Mouse (Mus musculus) left cerebral cortex, adult 6 months (tissue): ENCODE results near the gene Man2a2. TPM values are rescaled to one million over a fixed set of nuclear protein-coding genes. Genes with fewer than 3 reads are reported as not detected.

Experiments used
- long read RNA-seq, 2 experiments: library from polyadenylated mRNA; unstranded; transcript quantifications; one replicate each; pipeline ENCODE4 v2.0.0; 2019 to 2020
- polyA plus RNA-seq: library from polyadenylated mRNA; unstranded; fragments of <200 nt; fragmentation: Nextera tagmentation; gene quantifications from 2 replicates; pipeline ENCODE4 v1.2.3, GENCODE M21; 2021

Gene Man2a2
- 12.0 and 14.3 TPM in 2 replicates for polyA plus RNA-seq
- long read RNA-seq, experiment 1, full-length matches to known transcripts: 5 of 104 reads
- long read RNA-seq, experiment 1, partial matches to known transcripts: 56 of 104 reads
- long read RNA-seq, experiment 1, other reads (novel, unspliced or antisense): 43 of 104 reads
- long read RNA-seq, experiment 2, partial matches to known transcripts: 11 of 35 reads
- long read RNA-seq, experiment 2, other reads (novel, unspliced or antisense): 24 of 35 reads

DNA sequence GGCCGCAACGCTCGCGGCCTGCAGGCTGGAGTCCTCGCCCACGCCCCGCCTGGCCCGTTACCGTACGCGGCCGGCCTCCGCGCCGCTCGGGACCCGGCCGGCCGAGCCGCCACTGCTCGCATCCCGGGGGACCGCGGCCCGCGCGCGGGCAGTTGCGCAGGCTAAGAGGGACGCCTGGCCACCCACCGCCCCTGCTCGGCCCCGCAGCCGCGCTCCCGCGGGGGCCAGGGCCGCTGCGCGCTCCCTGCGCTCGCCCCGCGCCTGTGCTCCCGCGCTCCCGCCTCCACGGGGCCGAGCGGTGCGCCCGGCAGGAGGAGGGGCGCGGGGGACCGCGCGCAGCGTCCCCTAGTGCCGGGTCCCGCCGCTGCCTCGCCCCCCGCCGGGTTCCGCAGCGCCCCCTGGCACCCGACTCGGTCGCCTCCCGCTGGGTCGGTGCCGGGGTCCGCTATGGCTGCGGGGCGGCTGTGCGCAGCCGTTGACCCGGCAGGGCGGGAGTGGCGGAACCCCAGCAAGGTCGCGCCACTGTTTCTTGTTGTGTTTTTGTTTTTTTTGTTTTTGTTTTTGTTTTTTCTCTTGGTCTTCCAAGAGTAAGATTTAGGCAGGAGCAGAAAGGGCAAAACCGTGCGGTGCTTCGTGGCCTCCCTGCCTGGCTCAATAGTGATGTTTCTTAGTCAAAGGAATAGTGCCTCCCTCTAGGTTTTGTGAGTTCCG lies at the start of gene Man2a2:
Gene Man2a2, minus strand, starts transcription at position 335 of the 711 bp plus-strand sequence.

DNA sequence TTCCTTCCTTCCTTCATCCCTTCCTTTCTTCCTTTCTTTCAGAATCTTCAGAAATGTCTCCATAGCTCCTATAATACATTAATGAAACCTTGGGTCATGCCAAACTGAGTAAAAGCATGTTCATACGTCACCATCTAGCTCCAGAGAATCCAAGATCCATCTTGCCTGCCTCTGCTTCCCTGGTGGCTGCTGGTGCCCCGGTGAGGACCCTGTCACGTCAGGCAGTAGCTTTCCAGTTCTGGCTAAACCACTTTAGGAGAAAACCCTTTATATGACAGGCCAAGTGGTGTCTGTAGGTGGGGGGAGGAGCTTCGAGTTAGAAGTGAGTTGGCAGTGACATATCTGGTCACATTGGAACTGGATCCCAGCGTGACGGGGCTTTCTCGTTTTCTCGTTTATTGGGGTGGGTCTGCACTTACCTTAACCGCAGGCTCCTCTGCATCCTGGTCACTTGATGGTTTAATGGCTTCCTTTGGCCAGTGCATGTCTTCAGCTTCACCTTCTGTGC lies 34.1 kb upstream of the Man2a2 start, which contains the start of gene Furin:
Gene Furin, minus strand, starts transcription at position 249 of the 508 bp plus-strand sequence.

DNA sequence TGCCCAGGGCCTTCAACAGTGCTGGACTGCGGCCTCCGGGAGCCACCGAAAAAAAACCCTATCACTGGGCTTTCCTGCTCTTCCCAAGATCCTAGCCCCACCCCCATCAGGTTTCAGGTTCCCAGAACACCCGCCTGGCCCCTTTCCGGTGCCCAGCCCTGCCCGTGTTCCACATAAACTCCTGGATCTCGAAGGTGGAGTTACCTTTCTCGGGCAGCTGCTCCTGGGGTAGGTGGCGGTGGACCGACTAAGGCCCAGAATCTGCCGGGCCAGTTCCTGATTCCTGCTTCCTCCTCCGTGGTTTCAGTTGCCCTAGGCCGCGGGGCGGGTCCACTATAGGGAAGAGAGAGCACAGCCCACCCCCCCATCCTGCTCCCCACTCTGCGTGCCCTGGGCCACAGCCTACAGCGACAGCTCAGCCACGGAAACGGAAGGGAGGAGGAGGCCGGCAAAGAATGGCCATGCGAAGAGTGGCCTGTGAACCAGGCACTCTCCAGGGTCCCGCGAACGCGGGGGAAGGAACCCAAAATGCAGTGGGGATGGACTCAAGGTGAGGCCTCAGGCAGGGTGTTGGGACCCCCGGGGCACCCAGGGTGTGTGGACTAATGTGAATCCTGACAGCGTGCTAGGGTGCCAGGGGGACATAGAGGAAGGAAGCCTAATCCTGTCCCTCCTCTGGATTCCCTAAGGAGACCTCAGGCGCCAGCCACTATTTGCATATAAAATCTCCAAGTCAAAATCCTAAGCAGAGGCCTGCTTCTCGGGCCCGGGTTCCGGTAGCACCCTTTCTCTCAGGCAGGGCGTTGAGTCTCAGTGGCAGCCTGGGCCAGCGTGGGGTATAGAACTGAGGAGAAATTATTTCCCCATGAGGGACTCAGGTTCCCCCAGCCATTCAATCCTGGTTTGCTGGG lies 16.7 kb upstream of the Man2a2 start, which contains the start of gene Fes:
Gene Fes, minus strand, starts transcription at position 314 of the 911 bp plus-strand sequence.

DNA sequence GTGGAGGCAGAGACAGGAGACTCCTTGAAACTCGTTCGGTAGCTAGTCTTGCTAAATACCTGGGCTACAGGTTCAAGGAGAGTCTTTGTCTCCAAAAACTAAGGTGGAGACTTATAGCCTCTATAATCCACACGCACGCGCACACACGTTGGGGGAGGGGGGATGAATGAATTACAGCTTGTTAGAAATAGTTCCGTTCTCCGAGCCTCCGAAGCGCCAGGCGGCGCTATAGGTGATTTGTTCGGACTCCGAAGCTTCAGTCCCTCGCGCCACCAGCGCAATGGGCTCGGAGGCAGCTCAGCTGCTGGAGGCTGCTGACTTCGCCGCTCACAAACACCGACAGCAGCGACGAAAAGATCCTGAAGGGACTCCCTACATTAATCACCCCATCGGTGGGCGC lies 28.3 kb downstream of the Man2a2 start, which contains the start of gene Hddc3:
Gene Hddc3, plus strand, starts transcription at position 247 of the 400 bp plus-strand sequence.

DNA sequence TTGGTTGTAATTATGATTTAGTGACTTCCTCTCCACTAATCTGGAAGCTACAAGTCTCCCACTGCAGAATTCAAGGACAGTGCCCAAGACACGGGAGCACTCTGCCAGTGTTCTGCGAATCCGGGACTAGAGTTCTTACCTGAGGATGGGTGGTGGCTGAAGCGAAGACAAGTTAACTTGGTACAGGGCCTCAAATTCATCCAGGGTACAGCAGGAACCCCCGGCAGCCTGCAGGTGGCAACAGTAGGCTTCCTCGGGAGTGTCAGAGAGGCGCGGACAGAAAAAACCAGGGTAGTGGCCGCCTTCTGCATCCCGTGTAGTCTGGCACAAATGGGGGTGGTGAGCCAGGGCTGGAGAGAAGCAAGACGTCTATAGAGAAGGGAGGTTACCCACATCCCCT lies 30.4 kb downstream of the Man2a2 start, which contains the start of gene Unc45a:
Gene Unc45a, minus strand, starts transcription at position 213 of the 400 bp plus-strand sequence.

DNA sequence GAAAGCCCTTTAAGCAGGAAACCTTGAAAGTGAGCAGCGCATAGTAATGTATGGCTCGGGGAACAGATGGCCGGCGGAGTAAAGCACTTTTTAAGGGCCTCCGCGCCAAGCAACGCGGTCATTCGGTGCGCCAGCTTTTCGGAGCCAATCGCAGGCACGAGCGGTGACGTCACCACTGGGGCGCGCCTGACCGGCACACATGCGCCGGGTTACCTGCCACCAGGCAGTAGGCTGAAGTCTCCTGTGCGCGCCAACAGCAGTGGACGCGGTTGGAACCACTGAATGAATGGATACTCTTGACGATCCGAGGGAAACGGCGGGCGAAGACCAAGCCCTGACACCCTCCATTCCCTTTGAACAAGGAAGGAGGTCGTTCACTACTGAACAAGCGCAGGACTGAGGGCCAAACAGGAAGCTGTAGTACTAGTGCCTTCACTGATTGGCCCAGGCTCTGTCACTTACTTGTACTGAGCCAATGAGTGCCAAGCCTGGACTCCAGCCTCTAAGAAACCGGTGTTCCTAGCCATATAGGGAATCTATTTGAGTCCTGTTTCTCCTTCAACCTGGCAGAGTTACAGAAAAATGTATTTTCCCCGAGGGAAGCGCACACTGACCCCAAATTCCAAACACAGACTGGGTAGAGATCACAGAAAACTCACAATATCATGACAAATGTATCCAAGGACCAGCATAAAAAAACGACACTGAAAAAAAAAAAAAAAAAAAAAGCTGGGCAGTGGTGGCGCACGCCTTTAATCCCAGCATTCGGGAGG lies 46.9 kb downstream of the Man2a2 start, which contains the start of gene Rccd1:
Gene Rccd1, minus strand, starts transcription at position 412 of the 773 bp plus-strand sequence.

Other genes starting within 250 kb of the Man2a2 start
- gene Sema4b, start 184.5 kb downstream of the Man2a2 start, polyA plus RNA-seq: 8.1 and 11.0 TPM in 2 replicates
- gene Cib1, start 138.6 kb downstream of the Man2a2 start, polyA plus RNA-seq: 53.8 and 63.6 TPM in 2 replicates
- gene Gdpgp1, start 138.5 kb downstream of the Man2a2 start, polyA plus RNA-seq: 5.7 and 5.9 TPM in 2 replicates
- 1.7 and 1.9 TPM in 2 replicates for gene Ttll13, start 125.0 kb downstream of the Man2a2 start, polyA plus RNA-seq
- 52.0 and 58.3 TPM in 2 replicates for gene Ngrn, start 110.2 kb downstream of the Man2a2 start, polyA plus RNA-seq
- 11.1 and 11.4 TPM in 2 replicates for gene Vps33b, start 101.7 kb downstream of the Man2a2 start, polyA plus RNA-seq
- 1.1 and 1.3 TPM in 2 replicates for gene Prc1, start 76.9 kb downstream of the Man2a2 start, polyA plus RNA-seq
- 0.92 and 1.1 TPM in 2 replicates for gene Rccd1, start 46.9 kb downstream of the Man2a2 start, polyA plus RNA-seq
- 11.1 and 11.6 TPM in 2 replicates for gene Unc45a, start 30.4 kb downstream of the Man2a2 start, polyA plus RNA-seq
- gene Hddc3, start 28.3 kb downstream of the Man2a2 start, polyA plus RNA-seq: 32.9 and 39.4 TPM in 2 replicates
- 0.83 and 0.92 TPM in 2 replicates for gene Fes, start 16.6 kb upstream of the Man2a2 start, polyA plus RNA-seq
- 1.5 and 4.3 TPM in 2 replicates for gene Furin, start 34.1 kb upstream of the Man2a2 start, polyA plus RNA-seq
- gene Blm, start 163.7 kb upstream of the Man2a2 start, polyA plus RNA-seq: 0.61 and 0.77 TPM in 2 replicates